Mouse (Mus musculus) C2C12 (cell line): ENCODE results near the gene Tdrkh.

Experiments used
- CTCF ChIP-seq: IDR thresholded peaks from one replicate; pipeline ENCODE4 v1.5.1; 2011; ENCODE audit not compliant: control insufficient read depth, insufficient read depth, insufficient read length
- FOSL1 ChIP-seq: IDR thresholded peaks from one replicate; pipeline ENCODE4 v1.8.0; 2011; ENCODE audit warnings: mild to moderate bottlenecking, low read length; ENCODE audit not compliant: poor library complexity, insufficient read depth, severe bottlenecking
- MYOD1 ChIP-seq: IDR thresholded peaks from one replicate; pipeline ENCODE4 v1.6.1; 2011; ENCODE audit warnings: low read depth; ENCODE audit not compliant: control insufficient read depth, insufficient read length
- MYOG ChIP-seq: IDR thresholded peaks from one replicate; pipeline ENCODE4 v1.6.1; 2011; ENCODE audit not compliant: control insufficient read depth, insufficient read length; ENCODE audit errors: extremely low read depth
- USF1 ChIP-seq: IDR thresholded peaks from one replicate; pipeline ENCODE4 v1.6.1; 2011; ENCODE audit warnings: low read depth, mild to moderate bottlenecking, control low read depth, moderate library complexity

- no peak for TF ChIP-seq CTCF
- no peak for TF ChIP-seq MYOG
- no peak for TF ChIP-seq USF1
- TF ChIP-seq FOSL1: no peak
- no peak for TF ChIP-seq MYOD1
Observed at GRCm38 (mm10) chr3:94375861-94376260, 37.2 kb upstream of the Tdrkh start.
